Mouse (Mus musculus): ENCODE measurements around the gene Ell. TPM values are rescaled to one million over a fixed set of nuclear protein-coding genes. Genes with fewer than 3 reads are reported as not detected.

The Ell gene
- 0.74 TPM for polyA plus RNA-seq (2014; fragmentation: Illumina TruSeq; extraction: RNeasy Lipid Tissue Mini Kit (QIAGEN cat#74804))

GRCm38 (mm10) chr8:70539077-70539813, at the start of gene Ell:
TSS of gene Ell (plus strand) at chr8:70539457.

GRCm38 (mm10) chr8:70492664-70493640, 46.3 kb upstream of the Ell start, which contains the start of gene Crlf1:
TSS of gene Crlf1 (plus strand) at chr8:70493158.

GRCm38 (mm10) chr8:70506328-70507026, 32.8 kb upstream of the Ell start, which contains the start of gene Rex1bd:
TSS of gene Rex1bd (minus strand) at chr8:70506752.

GRCm38 (mm10) chr8:70510228-70510915, 28.9 kb upstream of the Ell start, which contains the start of gene Uba52:
TSS of gene Uba52 (minus strand) at chr8:70510801.

GRCm38 (mm10) chr8:70527512-70528181, 11.6 kb upstream of the Ell start, which contains the start of the genes Fkbp8 and Kxd1:
TSS of gene Fkbp8 (plus strand) at chr8:70527724.
TSS of gene Kxd1 (minus strand) at chr8:70527956.

GRCm38 (mm10) chr8:70593961-70594609, 54.8 kb downstream of the Ell start, which contains the start of gene Isyna1:
TSS of gene Isyna1 (plus strand) at chr8:70594373.

GRCm38 (mm10) chr8:70608749-70609367, 69.6 kb downstream of the Ell start, which contains the start of gene Ssbp4:
TSS of gene Ssbp4 (minus strand) at chr8:70608872.

GRCm38 (mm10) chr8:70615894-70616293, 76.6 kb downstream of the Ell start, which contains the start of gene Lrrc25:
TSS of gene Lrrc25 (plus strand) at chr8:70616155.

GRCm38 (mm10) chr8:70632346-70632892, 93.2 kb downstream of the Ell start, which contains the start of gene Gdf15:
TSS of gene Gdf15 (minus strand) at chr8:70632456.

Other genes with a start within 250 kb of the Ell start
- 4.8 TPM for gene Ddx49, start 237.0 kb upstream of the Ell start, polyA plus RNA-seq (2014; fragmentation: Illumina TruSeq; extraction: RNeasy Lipid Tissue Mini Kit (QIAGEN cat#74804))
- gene Cope, start 236.9 kb upstream of the Ell start, polyA plus RNA-seq (2014; fragmentation: Illumina TruSeq; extraction: RNeasy Lipid Tissue Mini Kit (QIAGEN cat#74804)), result 0.86 TPM
- not detected for gene Cers1, start 223.7 kb upstream of the Ell start, polyA plus RNA-seq (2014; fragmentation: Illumina TruSeq; extraction: RNeasy Lipid Tissue Mini Kit (QIAGEN cat#74804))
- gene Gdf1, start 209.6 kb upstream of the Ell start, polyA plus RNA-seq (2014; fragmentation: Illumina TruSeq; extraction: RNeasy Lipid Tissue Mini Kit (QIAGEN cat#74804)), result not detected
- 3.3 TPM for gene Upf1, start 186.2 kb upstream of the Ell start, polyA plus RNA-seq (2014; fragmentation: Illumina TruSeq; extraction: RNeasy Lipid Tissue Mini Kit (QIAGEN cat#74804))
- gene Comp, start 165.9 kb upstream of the Ell start, polyA plus RNA-seq (2014; fragmentation: Illumina TruSeq; extraction: RNeasy Lipid Tissue Mini Kit (QIAGEN cat#74804)), result not detected
- gene Crtc1, start 99.9 kb upstream of the Ell start, polyA plus RNA-seq (2014; fragmentation: Illumina TruSeq; extraction: RNeasy Lipid Tissue Mini Kit (QIAGEN cat#74804)), result 1.8 TPM
- gene Klhl26, start 62.5 kb upstream of the Ell start, polyA plus RNA-seq (2014; fragmentation: Illumina TruSeq; extraction: RNeasy Lipid Tissue Mini Kit (QIAGEN cat#74804)), result 3.4 TPM
- not detected for gene Tmem59l, start 52.1 kb upstream of the Ell start, polyA plus RNA-seq (2014; fragmentation: Illumina TruSeq; extraction: RNeasy Lipid Tissue Mini Kit (QIAGEN cat#74804))
- not detected for gene Crlf1, start 46.3 kb upstream of the Ell start, polyA plus RNA-seq (2014; fragmentation: Illumina TruSeq; extraction: RNeasy Lipid Tissue Mini Kit (QIAGEN cat#74804))
- 1.3 TPM for gene Rex1bd, start 32.7 kb upstream of the Ell start, polyA plus RNA-seq (2014; fragmentation: Illumina TruSeq; extraction: RNeasy Lipid Tissue Mini Kit (QIAGEN cat#74804))
- 1.5 TPM for gene Uba52, start 28.7 kb upstream of the Ell start, polyA plus RNA-seq (2014; fragmentation: Illumina TruSeq; extraction: RNeasy Lipid Tissue Mini Kit (QIAGEN cat#74804))
- 1.2 TPM for gene Fkbp8, start 11.7 kb upstream of the Ell start, polyA plus RNA-seq (2014; fragmentation: Illumina TruSeq; extraction: RNeasy Lipid Tissue Mini Kit (QIAGEN cat#74804))
- gene Kxd1, start 11.5 kb upstream of the Ell start, polyA plus RNA-seq (2014; fragmentation: Illumina TruSeq; extraction: RNeasy Lipid Tissue Mini Kit (QIAGEN cat#74804)), result 8.4 TPM
- 0.29 TPM for gene Isyna1, start 54.9 kb downstream of the Ell start, polyA plus RNA-seq (2014; fragmentation: Illumina TruSeq; extraction: RNeasy Lipid Tissue Mini Kit (QIAGEN cat#74804))
- gene Ssbp4, start 69.4 kb downstream of the Ell start, polyA plus RNA-seq (2014; fragmentation: Illumina TruSeq; extraction: RNeasy Lipid Tissue Mini Kit (QIAGEN cat#74804)), result not detected
- gene Lrrc25, start 76.7 kb downstream of the Ell start, polyA plus RNA-seq (2014; fragmentation: Illumina TruSeq; extraction: RNeasy Lipid Tissue Mini Kit (QIAGEN cat#74804)), result not detected
- not detected for gene Gdf15, start 93.0 kb downstream of the Ell start, polyA plus RNA-seq (2014; fragmentation: Illumina TruSeq; extraction: RNeasy Lipid Tissue Mini Kit (QIAGEN cat#74804))
- 17.5 TPM for gene Pgpep1, start 120.9 kb downstream of the Ell start, polyA plus RNA-seq (2014; fragmentation: Illumina TruSeq; extraction: RNeasy Lipid Tissue Mini Kit (QIAGEN cat#74804))
- not detected for gene Lsm4, start 133.8 kb downstream of the Ell start, polyA plus RNA-seq (2014; fragmentation: Illumina TruSeq; extraction: RNeasy Lipid Tissue Mini Kit (QIAGEN cat#74804))
- gene Jund, start 159.5 kb downstream of the Ell start, polyA plus RNA-seq (2014; fragmentation: Illumina TruSeq; extraction: RNeasy Lipid Tissue Mini Kit (QIAGEN cat#74804)), result 20.4 TPM
- not detected for gene Iqcn, start 164.0 kb downstream of the Ell start, polyA plus RNA-seq (2014; fragmentation: Illumina TruSeq; extraction: RNeasy Lipid Tissue Mini Kit (QIAGEN cat#74804))
- not detected for gene Gm3336, start 179.1 kb downstream of the Ell start, polyA plus RNA-seq (2014; fragmentation: Illumina TruSeq; extraction: RNeasy Lipid Tissue Mini Kit (QIAGEN cat#74804))
- gene Pde4c, start 184.3 kb downstream of the Ell start, polyA plus RNA-seq (2014; fragmentation: Illumina TruSeq; extraction: RNeasy Lipid Tissue Mini Kit (QIAGEN cat#74804)), result not detected
- gene Rab3a, start 215.2 kb downstream of the Ell start, polyA plus RNA-seq (2014; fragmentation: Illumina TruSeq; extraction: RNeasy Lipid Tissue Mini Kit (QIAGEN cat#74804)), result 2.5 TPM
- gene Mpv17l2, start 221.5 kb downstream of the Ell start, polyA plus RNA-seq (2014; fragmentation: Illumina TruSeq; extraction: RNeasy Lipid Tissue Mini Kit (QIAGEN cat#74804)), result not detected
- 1.7 TPM for gene Pik3r2, start 237.3 kb downstream of the Ell start, polyA plus RNA-seq (2014; fragmentation: Illumina TruSeq; extraction: RNeasy Lipid Tissue Mini Kit (QIAGEN cat#74804))

Data from ovary, adult 10 weeks (tissue).